Mouse (Mus musculus): ENCODE results near the gene Eva1a.

The Eva1a gene

GRCm38 (mm10) chr6:82127827-82128226 lies 87.0 kb downstream of the Eva1a start:
- DNase-seq (ENCODE audit: low spot score) = no peak

GRCm38 (mm10) chr6:82129630-82130217 lies 88.9 kb downstream of the Eva1a start:
- no peak for DNase-seq (ENCODE audit: low spot score)

GRCm38 (mm10) chr6:82132876-82133591 lies 92.2 kb downstream of the Eva1a start:
- DNase-seq (ENCODE audit: low spot score) = no peak

GRCm38 (mm10) chr6:82133592-82133978 lies 92.7 kb downstream of the Eva1a start:
- DNase-seq (ENCODE audit: low spot score) = no peak

- no peak for DNase-seq (ENCODE audit: low spot score)
These were observed 95.3 kb downstream of the Eva1a start for GRCm38 (mm10) chr6:82135959-82136712.
